Mouse (Mus musculus) MEL (cell line): ENCODE results near the gene Abhd8.

Source experiments
- CHD1 ChIP-seq: IDR thresholded peaks from 2 replicates; pipeline ENCODE4 v1.6.1; 2012; ENCODE audit warnings: low read depth, mild to moderate bottlenecking, inconsistent platforms, low read length, improper control_type of control experiment
- CTCF ChIP-seq, 3 experiments: IDR thresholded peaks in 2 of 3; conservative IDR thresholded peaks in 1 of 3; 2 replicates each; pipeline ENCODE4 v1.5.1; 2011 to 2012; ENCODE audit warnings: low read length in 3 of 3, low read depth in 2 of 3, mild to moderate bottlenecking in 2 of 3, improper control_type of control experiment in 1 of 3, inconsistent platforms in 1 of 3, mixed read lengths in 1 of 3, moderate library complexity in 1 of 3; ENCODE audit not compliant: control insufficient read depth in 1 of 3, insufficient read depth in 1 of 3, poor library complexity in 1 of 3, severe bottlenecking in 1 of 3
- EP300 ChIP-seq, 2 experiments: IDR thresholded peaks; 2 replicates each; pipeline ENCODE4 v1.6.1; 2011; ENCODE audit warnings: improper control_type of control experiment in 2 of 2, low read length in 2 of 2, low read depth in 1 of 2, mild to moderate bottlenecking in 1 of 2
- HCFC1 ChIP-seq: IDR thresholded peaks from 2 replicates; pipeline ENCODE4 v1.6.1; 2012; ENCODE audit warnings: low read depth, mild to moderate bottlenecking, inconsistent platforms, low read length, improper control_type of control experiment, moderate library complexity
- JUND ChIP-seq: IDR thresholded peaks from 2 replicates; pipeline ENCODE4 v1.6.1; 2011; ENCODE audit warnings: low read depth, mild to moderate bottlenecking, improper control_type of control experiment, low read length
- MAFK ChIP-seq: IDR thresholded peaks from 2 replicates; pipeline ENCODE4 v1.6.1; 2011; ENCODE audit warnings: low read depth, mild to moderate bottlenecking, low read length, improper control_type of control experiment, borderline replicate concordance
- POLR2A ChIP-seq, 2 experiments: IDR thresholded peaks; 2 replicates each; pipeline ENCODE4 v1.6.1; 2011 to 2012; ENCODE audit warnings: low read length in 2 of 2, mild to moderate bottlenecking in 2 of 2, control low read depth in 1 of 2, improper control_type of control experiment in 1 of 2, low read depth in 1 of 2, moderate library complexity in 1 of 2; ENCODE audit not compliant: control insufficient read depth in 1 of 2, insufficient read depth in 1 of 2, poor library complexity in 1 of 2
- SIN3A ChIP-seq: IDR thresholded peaks from 2 replicates; pipeline ENCODE4 v1.6.1; 2012; ENCODE audit warnings: low read length, improper control_type of control experiment, inconsistent platforms
- TAL1 ChIP-seq: IDR thresholded peaks from 2 replicates; pipeline ENCODE4 v1.6.1; 2012; ENCODE audit warnings: mild to moderate bottlenecking, inconsistent platforms, low read length, moderate library complexity, mixed read lengths
- UBTF ChIP-seq: IDR thresholded peaks from 2 replicates; pipeline ENCODE4 v1.6.1; 2012; ENCODE audit warnings: low read depth, mild to moderate bottlenecking, inconsistent platforms, low read length, improper control_type of control experiment, moderate library complexity, borderline replicate concordance; ENCODE audit not compliant: insufficient read depth
- USF2 ChIP-seq, 2 experiments: IDR thresholded peaks; 2 replicates each; pipeline ENCODE4 v1.6.1; 2011 to 2012; ENCODE audit warnings: improper control_type of control experiment in 2 of 2, low read length in 2 of 2, borderline replicate concordance in 1 of 2, inconsistent platforms in 1 of 2, low read depth in 1 of 2, mild to moderate bottlenecking in 1 of 2; ENCODE audit not compliant: insufficient read depth in 1 of 2
- ZKSCAN1 ChIP-seq: IDR thresholded peaks from 2 replicates; pipeline ENCODE4 v1.6.1; 2012; ENCODE audit warnings: low read depth, mild to moderate bottlenecking, inconsistent platforms, low read length, improper control_type of control experiment, moderate library complexity
- ZNF384 ChIP-seq: IDR thresholded peaks from 2 replicates; pipeline ENCODE4 v1.6.1; 2012; ENCODE audit warnings: low read depth, mild to moderate bottlenecking, inconsistent platforms, low read length, improper control_type of control experiment

DNA sequence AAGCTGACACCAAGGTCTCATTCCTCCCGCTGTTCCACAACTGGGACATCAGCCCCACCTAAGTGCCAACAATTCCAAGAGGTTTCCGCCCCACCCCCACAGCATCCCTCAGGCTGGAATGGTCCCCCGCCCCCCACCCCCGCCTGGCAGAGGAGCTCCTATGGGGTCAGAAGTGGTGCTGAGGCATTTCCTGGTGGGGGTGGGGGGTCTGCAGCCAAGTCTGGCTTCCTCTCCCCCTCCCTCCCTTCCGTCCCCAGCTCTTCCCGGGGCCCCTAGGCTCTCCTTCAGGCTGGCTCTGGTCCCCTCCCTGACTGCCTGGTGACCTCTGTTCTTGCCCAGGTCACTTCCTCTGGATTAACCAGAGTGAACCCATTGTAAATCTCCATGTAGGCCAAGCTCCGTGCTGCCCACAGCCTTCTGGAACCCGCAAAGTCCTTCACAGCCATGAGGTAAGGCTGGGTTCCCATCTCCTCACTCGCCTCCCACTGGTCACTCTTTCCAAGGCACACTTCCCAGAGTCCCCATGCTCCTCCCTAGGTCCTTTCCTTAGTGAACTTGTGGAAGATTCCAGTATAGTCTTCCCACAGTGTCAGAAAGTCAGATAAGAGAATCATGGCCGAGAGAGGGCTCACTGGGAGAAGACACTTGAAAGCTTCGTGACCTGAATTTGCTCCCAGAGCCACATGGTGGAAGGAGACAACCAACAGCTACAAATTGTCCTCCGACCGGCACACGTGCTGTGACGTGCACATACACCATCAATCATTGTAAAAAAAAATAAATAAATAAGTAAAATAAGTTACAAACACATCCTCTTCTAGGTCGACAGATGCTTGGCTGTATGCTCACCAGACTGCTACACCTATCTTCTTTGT lies 35.6 kb upstream of the Abhd8 start:
- TF ChIP-seq CTCF (IDR thresholded peaks at IDR 0.05 in 2 of 3, conservative IDR thresholded peaks at IDR 0.05 in 1 of 3; ENCODE audit: control insufficient read depth in 1 of 3, insufficient read depth in 1 of 3, low read depth in 2 of 3, low read length in 3 of 3, poor library complexity in 1 of 3, severe bottlenecking in 1 of 3) (no peak), POLR2A (IDR thresholded peaks at IDR 0.05; ENCODE audit: control insufficient read depth in 1 of 2, insufficient read depth in 1 of 2, low read depth in 1 of 2, low read length in 2 of 2, poor library complexity in 1 of 2) (no peak), USF2 (IDR thresholded peaks at IDR 0.05; ENCODE audit: borderline replicate concordance in 1 of 2, insufficient read depth in 1 of 2, low read depth in 1 of 2, low read length in 2 of 2) (no peak), CHD1 (no peak), SIN3A (no peak), TAL1 (no peak), UBTF (no peak), EP300 (IDR thresholded peaks at IDR 0.05; ENCODE audit: low read depth in 1 of 2, low read length in 2 of 2) (no peak), MAFK (no peak), JUND (no peak), ZKSCAN1 (no peak), ZNF384 (no peak), HCFC1 (no peak)
